Mouse (Mus musculus): Measurements from ENCODE around the gene Tab1. TPM values are rescaled to one million over a fixed set of nuclear protein-coding genes. Genes with fewer than 3 reads are reported as not detected.
"Not testable (repeated sequence)": the region's sequence is repeated elsewhere in the genome, so short reads cannot be mapped to it uniquely, and the experiment has no call there.

Tab1 gene
- polyA plus RNA-seq, 1 experiment from 2014 or later, result 31.1 TPM

- no peak overlapping the region for H3K9ac ChIP-seq
- no peak for ATAC-seq (ENCODE audit: extremely low read depth, insufficient number of reproducible peaks, low FRiP score, low TSS enrichment)
- H3K4me3 ChIP-seq, result no peak overlapping the region
- H3K27ac ChIP-seq (replicated peaks), result no peak overlapping the region
- 87% methylated on average over 8 of the region's 8 CpGs for WGBS
- peaks cover 1% of the 10 kb centered on the region; the same call in 1 of the 2 replicates for H3K27me3 ChIP-seq (replicated peaks)
- H3K4me2 ChIP-seq, result no peak overlapping the region
- H3K4me1 ChIP-seq, result peaks cover 12% of the 10 kb centered on the region
- 0 out of 2 replicates have a peak, but pooled peaks cover 3% of the 10 kb centered on the region for H3K36me3 ChIP-seq
- H3K9me3 ChIP-seq, result no peaks in the 10 kb centered on the region
Measured at GRCm38 (mm10) chr15:80107143-80107542, 25.8 kb upstream of the Tab1 start.

GRCm38 (mm10) chr15:80107575-80107974 lies 25.4 kb upstream of the Tab1 start:
- no peak overlapping the region for H3K4me3 ChIP-seq
- 74% methylated on average over 3 of the region's 3 CpGs for WGBS
- no peak overlapping the region for H3K9ac ChIP-seq
- peaks cover 12% of the 10 kb centered on the region for H3K4me1 ChIP-seq
- H3K27me3 ChIP-seq (replicated peaks), result no peaks in the 10 kb centered on the region; the same call in 1 of the 2 replicates
- no peak for ATAC-seq (ENCODE audit: extremely low read depth, insufficient number of reproducible peaks, low FRiP score, low TSS enrichment)
- H3K9me3 ChIP-seq, result no peaks in the 10 kb centered on the region
- H3K36me3 ChIP-seq, result 0 out of 2 replicates have a peak, but pooled peaks cover 6% of the 10 kb centered on the region
- H3K4me2 ChIP-seq, result no peak overlapping the region
- no peak overlapping the region for H3K27ac ChIP-seq (replicated peaks)

- Histone ChIP-seq H3K4me1 (peaks cover 7% of the 10 kb centered on the region; the same call in 1 of the 2 replicates), H3K36me3 (0 out of 2 replicates have a peak, but pooled peaks cover 6% of the 10 kb centered on the region), H3K4me2 (no peak overlapping the region), H3K27me3 (replicated peaks) (no peaks in the 10 kb centered on the region), H3K4me3 (no peak overlapping the region), H3K9ac (no peak overlapping the region), H3K27ac (replicated peaks) (no peak overlapping the region), H3K9me3 (no peaks in the 10 kb centered on the region)
- no peak for ATAC-seq (ENCODE audit: extremely low read depth, insufficient number of reproducible peaks, low FRiP score, low TSS enrichment)
- 74% methylated on average over 12 of the region's 12 CpGs for WGBS
Measured at GRCm38 (mm10) chr15:80111436-80111835, 21.5 kb upstream of the Tab1 start.

GRCm38 (mm10) chr15:80112499-80112898 lies 20.4 kb upstream of the Tab1 start:
- no peak overlapping the region for H3K27ac ChIP-seq (replicated peaks)
- no peak overlapping the region for H3K9ac ChIP-seq
- WGBS, result 40% methylated on average over 2 of the region's 2 CpGs
- ATAC-seq (ENCODE audit: extremely low read depth, insufficient number of reproducible peaks, low FRiP score, low TSS enrichment), result no peak
- H3K27me3 ChIP-seq (replicated peaks), result no peaks in the 10 kb centered on the region
- H3K36me3 ChIP-seq, result 0 out of 2 replicates have a peak, but pooled peaks cover 6% of the 10 kb centered on the region
- no peak overlapping the region for H3K4me2 ChIP-seq
- H3K4me3 ChIP-seq, result no peak overlapping the region
- H3K9me3 ChIP-seq, result no peaks in the 10 kb centered on the region
- peaks cover 7% of the 10 kb centered on the region; the same call in 1 of the 2 replicates for H3K4me1 ChIP-seq

GRCm38 (mm10) chr15:80114414-80114813 lies 18.5 kb upstream of the Tab1 start:
- no peak overlapping the region for H3K4me3 ChIP-seq
- H3K36me3 ChIP-seq, result 0 out of 2 replicates have a peak, but pooled peaks cover 6% of the 10 kb centered on the region
- 85% methylated on average over 7 of the region's 7 CpGs for WGBS
- H3K27ac ChIP-seq (replicated peaks), result no peak overlapping the region
- H3K4me1 ChIP-seq, result peaks cover 7% of the 10 kb centered on the region; the same call in 1 of the 2 replicates
- ATAC-seq (ENCODE audit: extremely low read depth, insufficient number of reproducible peaks, low FRiP score, low TSS enrichment), result no peak
- H3K9ac ChIP-seq, result no peak overlapping the region
- H3K9me3 ChIP-seq, result no peaks in the 10 kb centered on the region
- H3K4me2 ChIP-seq, result no peak overlapping the region
- 0 out of 2 replicates have a peak, but pooled peaks cover 6% of the 10 kb centered on the region for H3K27me3 ChIP-seq (replicated peaks)

GRCm38 (mm10) chr15:80115256-80115655 lies 17.7 kb upstream of the Tab1 start:
- 48% methylated on average over 5 of the region's 5 CpGs for WGBS
- Histone ChIP-seq H3K9me3 (no peaks in the 10 kb centered on the region), H3K4me2 (peak overlapping the region; percentile 49), H3K27me3 (replicated peaks) (0 out of 2 replicates have a peak, but pooled peaks cover 6% of the 10 kb centered on the region), H3K9ac (no peak overlapping the region), H3K27ac (replicated peaks) (no peak overlapping the region), H3K4me3 (peak overlapping the region; percentile 28), H3K4me1 (peaks cover 7% of the 10 kb centered on the region; the same call in 1 of the 2 replicates), H3K36me3 (0 out of 2 replicates have a peak, but pooled peaks cover 6% of the 10 kb centered on the region)
- no peak for ATAC-seq (ENCODE audit: extremely low read depth, insufficient number of reproducible peaks, low FRiP score, low TSS enrichment)

GRCm38 (mm10) chr15:80115866-80116794 lies 16.8 kb upstream of the Tab1 start:
- 0 out of 2 replicates have a peak, but pooled peaks cover 6% of the 10 kb centered on the region for H3K36me3 ChIP-seq
- 0 out of 2 replicates have a peak, but pooled peaks have one; percentile 14 for ATAC-seq (ENCODE audit: extremely low read depth, insufficient number of reproducible peaks, low FRiP score, low TSS enrichment)
- H3K27ac ChIP-seq (replicated peaks), result no peak overlapping the region
- WGBS, result 60% methylated on average over 13 of the region's 13 CpGs
- H3K4me2 ChIP-seq, result peak overlapping the region; percentile 49
- H3K4me1 ChIP-seq, result peaks cover 7% of the 10 kb centered on the region; the same call in 1 of the 2 replicates
- peak overlapping the region; percentile 28 for H3K4me3 ChIP-seq
- H3K27me3 ChIP-seq (replicated peaks), result 0 out of 2 replicates have a peak, but pooled peaks cover 6% of the 10 kb centered on the region
- H3K9me3 ChIP-seq, result no peaks in the 10 kb centered on the region
- no peak overlapping the region for H3K9ac ChIP-seq

- no peaks in the 10 kb centered on the region for H3K9me3 ChIP-seq
- ATAC-seq (ENCODE audit: extremely low read depth, insufficient number of reproducible peaks, low FRiP score, low TSS enrichment), result 0 out of 2 replicates have a peak, but pooled peaks have one; percentile 29
- 0 out of 2 replicates have a peak, but pooled peaks cover 6% of the 10 kb centered on the region for H3K27me3 ChIP-seq (replicated peaks)
- no peak overlapping the region for H3K27ac ChIP-seq (replicated peaks)
- H3K4me2 ChIP-seq, result no peak overlapping the region
- WGBS, result 64% methylated on average over 8 of the region's 8 CpGs
- H3K4me1 ChIP-seq, result peaks cover 7% of the 10 kb centered on the region; the same call in 1 of the 2 replicates
- H3K9ac ChIP-seq, result no peak overlapping the region
- 0 out of 2 replicates have a peak, but pooled peaks cover 3% of the 10 kb centered on the region for H3K36me3 ChIP-seq
- H3K4me3 ChIP-seq, result no peak overlapping the region
Measured at GRCm38 (mm10) chr15:80117154-80117553, 15.8 kb upstream of the Tab1 start.

GRCm38 (mm10) chr15:80119076-80119475 lies 13.9 kb upstream of the Tab1 start:
- Histone ChIP-seq H3K9me3 (no peaks in the 10 kb centered on the region), H3K36me3 (no peaks in the 10 kb centered on the region), H3K27ac (replicated peaks) (no peak overlapping the region), H3K4me3 (no peak overlapping the region), H3K4me2 (no peak overlapping the region), H3K9ac (no peak overlapping the region), H3K4me1 (peaks cover 7% of the 10 kb centered on the region; the same call in 1 of the 2 replicates), H3K27me3 (replicated peaks) (0 out of 2 replicates have a peak, but pooled peaks cover 6% of the 10 kb centered on the region)
- 82% methylated on average over 6 of the region's 6 CpGs for WGBS
- no peak for ATAC-seq (ENCODE audit: extremely low read depth, insufficient number of reproducible peaks, low FRiP score, low TSS enrichment)

- no peak overlapping the region for H3K4me2 ChIP-seq
- 88% methylated on average over 9 of the region's 9 CpGs for WGBS
- H3K4me3 ChIP-seq, result no peak overlapping the region
- 0 out of 2 replicates have a peak, but pooled peaks cover 6% of the 10 kb centered on the region for H3K27me3 ChIP-seq (replicated peaks)
- H3K9me3 ChIP-seq, result no peaks in the 10 kb centered on the region
- H3K9ac ChIP-seq, result no peak overlapping the region
- H3K4me1 ChIP-seq, result no peaks in the 10 kb centered on the region; the same call in 1 of the 2 replicates
- no peak overlapping the region for H3K27ac ChIP-seq (replicated peaks)
- H3K36me3 ChIP-seq, result no peaks in the 10 kb centered on the region
- no peak for ATAC-seq (ENCODE audit: extremely low read depth, insufficient number of reproducible peaks, low FRiP score, low TSS enrichment)
Measured at GRCm38 (mm10) chr15:80121721-80122325, 11.1 kb upstream of the Tab1 start.

- not testable (repeated sequence) for H3K27me3 ChIP-seq (replicated peaks); H3K4me2 ChIP-seq; H3K4me3 ChIP-seq; H3K9me3 ChIP-seq; H3K9ac ChIP-seq; H3K4me1 ChIP-seq; H3K36me3 ChIP-seq; ATAC-seq (ENCODE audit: extremely low read depth, insufficient number of reproducible peaks, low FRiP score, low TSS enrichment); H3K27ac ChIP-seq (replicated peaks)
- WGBS, result 88% methylated on average over 6 of the region's 6 CpGs
Measured at GRCm38 (mm10) chr15:80122431-80122830, 10.5 kb upstream of the Tab1 start.
